Mouse (Mus musculus) lung, postnatal 0 days (tissue): ENCODE data around the gene Wap.
"Not testable (repeated sequence)": the region's sequence is repeated elsewhere in the genome, so short reads cannot be mapped to it uniquely, and the experiment has no call there.

Experiments
- CTCF ChIP-seq: IDR thresholded peaks from 2 replicates; pipeline ENCODE4 v1.5.1; 2016; ENCODE audit warnings: antibody characterized with exemption, mild to moderate bottlenecking
- EP300 ChIP-seq: IDR thresholded peaks from 2 replicates; pipeline ENCODE4 v1.6.1; 2016; ENCODE audit warnings: antibody characterized with exemption, mild to moderate bottlenecking, control low read depth

GRCm38 (mm10) chr11:6652978-6653377, 14.5 kb upstream of the Wap start:
- peak; percentile 63 for TF ChIP-seq CTCF
- TF ChIP-seq EP300, result not testable (repeated sequence)
